Mouse (Mus musculus): ENCODE measurements around the gene Irf2bpl. TPM values are rescaled to one million over a fixed set of nuclear protein-coding genes. Genes with fewer than 3 reads are reported as not detected.
A peak's percentile ranks its signal among the peaks of the same experiment; 100 is the strongest.

Irf2bpl gene
- total and polyA plus RNA-seq, 3 experiments, result 20.1 to 36.9 (median 32.6) TPM

DNA sequence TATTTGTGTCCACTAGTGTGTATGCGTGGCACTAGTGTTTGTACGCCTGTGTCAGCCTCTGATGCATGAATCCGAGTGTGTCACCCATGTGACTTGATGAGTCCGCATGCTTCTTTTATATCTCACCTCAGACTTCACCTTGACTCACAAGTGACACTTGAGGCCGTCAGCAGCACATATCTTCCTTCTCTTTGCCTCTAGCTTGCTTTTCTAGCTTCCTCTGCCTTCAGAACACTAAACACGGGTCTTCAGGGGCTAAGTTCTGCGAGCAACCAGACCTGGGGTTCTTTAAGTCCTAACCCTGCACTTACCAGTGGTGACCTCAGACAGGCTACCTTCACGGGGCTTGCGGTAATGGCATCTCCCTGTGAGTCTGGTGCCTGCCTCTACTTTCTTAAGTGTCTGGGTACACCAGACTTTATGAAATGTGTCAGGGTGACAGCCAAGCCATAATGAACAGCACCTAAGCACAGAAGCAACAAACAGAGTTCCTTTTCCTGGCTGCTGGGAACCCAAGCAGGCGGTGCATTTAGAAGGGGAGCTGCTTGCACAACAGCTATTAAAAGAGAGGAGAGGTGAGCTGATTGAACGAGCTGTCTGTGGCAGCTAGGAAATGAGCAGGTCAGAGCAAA, 51.9 kb downstream of the Irf2bpl start:
- WGBS, result 36% methylated on average over 11 of the region's 11 CpGs
- Histone ChIP-seq H3K9ac (ENCODE audit: low read depth, low read length) (peak overlapping the region; percentile 46), H3K27me3 (ENCODE audit: control insufficient read depth, insufficient read depth, low read length) (no peaks in the 10 kb centered on the region), H3K4me1 (ENCODE audit: control insufficient read depth, insufficient read depth, low read length) (peaks cover 34% of the 10 kb centered on the region), H3K4me3 (peak overlapping the region; percentile 35), H3K27ac (peak overlapping the region; percentile 97), H3K79me2 (replicated peaks; ENCODE audit: control insufficient read depth, insufficient read depth, low read length) (no peaks in the 10 kb centered on the region), H3K36me3 (ENCODE audit: control insufficient read depth, insufficient read depth, low read length) (peaks cover 5% of the 10 kb centered on the region; the same call in 1 of the 2 replicates)
- DNase-seq, result peak in 1 of 2 experiments; percentile 50
- intact Hi-C loops (cut with DNase I), result loop anchor here (2.0 kb wide), 2 partner anchors 52 to 60 kb away; partner anchors contain the start of gene Irf2bpl
- no peak for TF ChIP-seq POLR2A (IDR thresholded peaks at IDR 0.05; ENCODE audit: insufficient read depth, low read depth, low read length)
- TF ChIP-seq CTCF (IDR thresholded peaks at IDR 0.05), result no peak
- no peak for TF ChIP-seq EP300 (IDR thresholded peaks at IDR 0.05; ENCODE audit: insufficient read depth, low read depth, low read length)

GRCm38 (mm10) chr12:86831591-86832550, 52.7 kb downstream of the Irf2bpl start:
- Histone ChIP-seq H3K9ac (ENCODE audit: low read depth, low read length) (peak overlapping the region; percentile 75), H3K27ac (peak overlapping the region; percentile 97), H3K79me2 (replicated peaks; ENCODE audit: control insufficient read depth, insufficient read depth, low read length) (no peaks in the 10 kb centered on the region), H3K36me3 (ENCODE audit: control insufficient read depth, insufficient read depth, low read length) (peaks cover 5% of the 10 kb centered on the region; the same call in 1 of the 2 replicates), H3K27me3 (ENCODE audit: control insufficient read depth, insufficient read depth, low read length) (no peaks in the 10 kb centered on the region), H3K4me3 (peak overlapping the region; percentile 35), H3K4me1 (ENCODE audit: control insufficient read depth, insufficient read depth, low read length) (peaks cover 36% of the 10 kb centered on the region)
- peak; percentile 87 for TF ChIP-seq EP300 (IDR thresholded peaks at IDR 0.05; ENCODE audit: insufficient read depth, low read depth, low read length)
- peak; percentile 28; the same call in 1 of the 2 replicates for TF ChIP-seq CTCF (IDR thresholded peaks at IDR 0.05)
- 0 out of 2 replicates have a peak, but pooled peaks have one; percentile 25 for TF ChIP-seq POLR2A (IDR thresholded peaks at IDR 0.05; ENCODE audit: insufficient read depth, low read depth, low read length)
- peak; percentile 79 to 85 for DNase-seq
- intact Hi-C loops (cut with DNase I), result loop anchor here (2.0 kb wide), 2 partner anchors 53 to 61 kb away; partner anchors contain the start of gene Irf2bpl
- 12% methylated on average over 32 of the region's 32 CpGs for WGBS

Other genes starting within 250 kb of the Irf2bpl start
- 10 to 100 TPM; 10.0 to 14.8 TPM for gene Vash1, start 206.1 kb downstream of the Irf2bpl start, total RNA-seq (2021)
- gene Vash1, start 206.1 kb downstream of the Irf2bpl start, polyA plus RNA-seq (2012; rRNA removed), result 6.4 and 9.3 TPM in 2 replicates
- gene Angel1, start 158.3 kb downstream of the Irf2bpl start, total RNA-seq (2021), result 1 to 10 TPM; 2.7 to 3.5 TPM
- gene Angel1, start 158.3 kb downstream of the Irf2bpl start, polyA plus RNA-seq (2012; rRNA removed), result 6.1 and 7.4 TPM in 2 replicates
- not detected for gene Lrrc74a, start 150.4 kb downstream of the Irf2bpl start, total RNA-seq (2021)
- gene Lrrc74a, start 150.4 kb downstream of the Irf2bpl start, polyA plus RNA-seq (2012; rRNA removed), result not detected in 2 replicates
- 10 to 100 TPM; 43.8 to 45.1 TPM for gene Cipc, start 62.2 kb upstream of the Irf2bpl start, total RNA-seq (2021)
- 34.1 and 39.6 TPM in 2 replicates for gene Cipc, start 62.2 kb upstream of the Irf2bpl start, polyA plus RNA-seq (2012; rRNA removed)
- not detected for gene Zdhhc22, start 105.6 kb upstream of the Irf2bpl start, total RNA-seq (2021)
- gene Zdhhc22, start 105.6 kb upstream of the Irf2bpl start, polyA plus RNA-seq (2012; rRNA removed), result not detected in 2 replicates
- under 1 TPM; 0.08 to 0.09 TPM for gene Tmem63c, start 136.5 kb upstream of the Irf2bpl start, total RNA-seq (2021)
- gene Tmem63c, start 136.5 kb upstream of the Irf2bpl start, polyA plus RNA-seq (2012; rRNA removed), result 0.14 and 0.38 TPM in 2 replicates
- gene Ngb, start 217.7 kb upstream of the Irf2bpl start, total RNA-seq (2021), result not detected
- 0.14 and 0.26 TPM in 2 replicates for gene Ngb, start 217.7 kb upstream of the Irf2bpl start, polyA plus RNA-seq (2012; rRNA removed)